Mouse (Mus musculus) forebrain, postnatal 0 days (tissue): ENCODE measurements around the gene Hspd1. TPM values are rescaled to one million over a fixed set of nuclear protein-coding genes. Genes with fewer than 3 reads are reported as not detected.

Source experiments
- ATAC-seq: fragments of 200-750 bp; cut with Nextera tagmentation; 2 replicates; pipeline ENCODE4 v1.8.0; 2017; ENCODE audit warnings: mild to moderate bottlenecking, moderate library complexity
- DNase-seq: peaks from one replicate; pipeline ENCODE4 v3.0.0-alpha.2; 2015
- H3K27ac ChIP-seq: fragments of 300-500 bp; sonication (generic); 2 replicates; pipeline ENCODE4 v1.5.1; 2014; ENCODE audit warnings: low read depth, mild to moderate bottlenecking, antibody characterized with exemption, low read length, moderate library complexity, mixed read lengths
- H3K27me3 ChIP-seq: fragments of 300-500 bp; sonication (generic); 2 replicates; pipeline ENCODE4 v1.6.1; 2014; ENCODE audit warnings: mild to moderate bottlenecking, low read length, mixed read lengths; ENCODE audit not compliant: insufficient read depth
- H3K36me3 ChIP-seq: fragments of 300-500 bp; sonication (generic); 2 replicates; pipeline ENCODE4 v1.6.1; 2014; ENCODE audit warnings: mild to moderate bottlenecking, moderate library complexity; ENCODE audit not compliant: insufficient read depth
- H3K4me1 ChIP-seq: fragments of 300-500 bp; sonication (generic); 2 replicates; pipeline ENCODE4 v1.6.1; 2014; ENCODE audit warnings: antibody characterized with exemption; ENCODE audit not compliant: insufficient read depth
- H3K4me2 ChIP-seq: fragments of 300-500 bp; sonication (generic); 2 replicates; pipeline ENCODE4 v1.6.1; 2014; ENCODE audit warnings: low read depth, mild to moderate bottlenecking, moderate library complexity
- H3K4me3 ChIP-seq: fragments of 300-500 bp; sonication (generic); 2 replicates; pipeline ENCODE4 v1.5.1; 2014; ENCODE audit warnings: low read depth, low read length, mixed read lengths
- H3K9ac ChIP-seq: fragments of 300-500 bp; sonication (generic); 2 replicates; pipeline ENCODE4 v1.6.1; 2014; ENCODE audit warnings: mild to moderate bottlenecking
- H3K9me3 ChIP-seq: fragments of 300-500 bp; sonication (generic); 2 replicates; pipeline ENCODE4 v1.6.1; 2016; ENCODE audit warnings: low read length
- CTCF ChIP-seq: sonication (generic); IDR thresholded peaks from 2 replicates; pipeline ENCODE4 v1.5.1; 2016; ENCODE audit warnings: antibody characterized with exemption, control low read depth, low read depth
- WGBS: fragments of 180-500 bp; shearing (Covaris S2); extraction: QIAGEN DNeasy Blood & Tissue Kit; methylation state at CpG from one replicate; pipeline ENCODE4 v1.1.7; 2014; 5-methylcytosine and 5-hydroxymethylcytosine counted together
- polyA plus RNA-seq: library from polyadenylated mRNA; unstranded; fragments of >200 nt; fragmentation: Nextera tagmentation; extraction: Ambion mirVana; gene quantifications from 2 replicates; pipeline ENCODE4 v1.2.1, GENCODE M21; 2015
- total RNA-seq: library from RNA; depleted of rRNA; stranded (reverse); fragments of >200 nt; gene quantifications from 2 replicates; pipeline ENCODE4 v1.2.3, GENCODE M21; 2014

Gene Hspd1
- total and polyA plus RNA-seq, 2 experiments from 2014 or later, result 162 to 238 TPM

DNA sequence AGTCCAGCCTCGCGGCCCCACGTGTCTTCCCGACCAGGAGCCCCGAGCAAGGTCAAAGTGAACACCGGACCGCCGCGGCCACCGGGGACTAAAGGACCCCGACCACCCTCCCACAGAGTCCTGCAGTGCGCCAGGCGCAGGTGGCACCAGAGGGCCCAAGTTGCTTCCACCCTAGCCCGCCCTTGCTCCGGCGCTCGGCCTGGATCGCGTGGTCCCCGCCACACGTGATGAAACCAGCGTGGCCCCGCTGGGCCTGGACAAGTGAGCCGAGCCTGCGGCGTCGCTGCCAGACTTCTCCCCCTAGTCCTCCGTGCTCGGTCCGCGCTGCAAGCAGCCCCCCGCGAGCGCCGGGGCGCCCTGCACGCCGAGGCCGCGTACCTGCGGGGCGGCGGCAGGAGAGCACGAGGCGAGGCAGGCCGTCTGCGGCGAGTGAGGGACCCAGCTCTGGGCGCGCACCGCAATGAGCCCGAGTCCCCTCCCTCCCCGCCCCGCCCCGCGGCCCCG, 590 bp downstream of the Hspd1 start:
- TF ChIP-seq CTCF, result no peak
- DNase-seq (no peak), ATAC-seq (peak; percentile 66)
- peak overlapping the region; percentile 72 for H3K4me2 ChIP-seq
- peak overlapping the region; percentile 77 for H3K4me3 ChIP-seq
- no peaks in the 10 kb centered on the region for H3K27me3 ChIP-seq
- H3K9me3 ChIP-seq, result no peaks in the 10 kb centered on the region
- peaks cover 8% of the 10 kb centered on the region; the same call in 1 of the 2 replicates for H3K4me1 ChIP-seq
- WGBS, result 1% methylated on average over 56 of the region's 57 CpGs
- peak overlapping the region; percentile 94 for H3K27ac ChIP-seq
- peaks cover 23% of the 10 kb centered on the region for H3K36me3 ChIP-seq
- peak overlapping the region; percentile 89 for H3K9ac ChIP-seq

GRCm38 (mm10) chr1:55086868-55087400, 1.1 kb downstream of the Hspd1 start:
- WGBS, result 1% methylated on average over 13 of the region's 13 CpGs
- Histone ChIP-seq H3K4me1 (peaks cover 8% of the 10 kb centered on the region; the same call in 1 of the 2 replicates), H3K4me3 (peak overlapping the region; percentile 77), H3K9ac (peak overlapping the region; percentile 89), H3K36me3 (peaks cover 26% of the 10 kb centered on the region), H3K27me3 (no peaks in the 10 kb centered on the region), H3K4me2 (peak overlapping the region; percentile 72), H3K9me3 (no peaks in the 10 kb centered on the region), H3K27ac (peak overlapping the region; percentile 94)
- DNase-seq, result no peak
- TF ChIP-seq CTCF, result no peak
- no peak for ATAC-seq

DNA sequence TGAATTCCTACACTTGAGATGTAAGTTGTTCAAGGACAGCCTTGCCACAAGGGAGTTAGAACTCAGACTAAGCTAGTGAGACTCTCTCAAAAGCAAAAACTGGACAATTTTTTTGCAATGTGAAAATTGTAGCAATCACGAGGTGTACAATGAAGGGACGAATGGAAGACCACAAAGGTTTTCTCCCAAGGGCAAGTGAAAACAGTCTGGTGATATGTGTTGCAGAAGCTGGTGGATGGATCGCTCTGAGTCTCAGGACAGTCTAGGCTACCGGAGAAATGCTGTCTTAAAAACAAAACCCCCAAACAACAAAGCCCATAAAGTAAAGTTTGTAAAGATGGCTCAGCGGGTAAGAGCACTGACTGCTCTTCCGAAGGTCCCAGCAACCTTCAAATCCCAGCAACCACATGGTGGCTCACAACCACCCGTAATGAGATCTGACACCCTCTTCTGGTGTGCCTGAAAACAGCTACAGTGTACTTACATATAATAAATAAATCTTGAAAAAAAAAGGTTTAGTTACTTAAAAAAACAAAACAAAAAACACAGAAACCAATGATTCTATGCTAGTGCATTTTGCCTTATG, 2.2 kb downstream of the Hspd1 start:
- peaks cover 8% of the 10 kb centered on the region; the same call in 1 of the 2 replicates for H3K4me1 ChIP-seq
- no peaks in the 10 kb centered on the region for H3K9me3 ChIP-seq
- 52% methylated on average over 7 of the region's 7 CpGs for WGBS
- peak overlapping the region; percentile 72 for H3K4me2 ChIP-seq
- 0 out of 2 replicates have a peak, but pooled peaks have one; percentile 11 for TF ChIP-seq CTCF
- no peak overlapping the region for H3K4me3 ChIP-seq
- H3K27ac ChIP-seq, result no peak overlapping the region
- no peaks in the 10 kb centered on the region for H3K27me3 ChIP-seq
- no peak overlapping the region for H3K9ac ChIP-seq
- ATAC-seq, result no peak
- peaks cover 27% of the 10 kb centered on the region for H3K36me3 ChIP-seq
- no peak for DNase-seq

- H3K4me2 ChIP-seq, result no peak overlapping the region
- H3K4me1 ChIP-seq, result peaks cover 8% of the 10 kb centered on the region; the same call in 1 of the 2 replicates
- peaks cover 46% of the 10 kb centered on the region for H3K36me3 ChIP-seq
- H3K9ac ChIP-seq, result no peak overlapping the region
- no peak for ATAC-seq
- H3K4me3 ChIP-seq, result no peak overlapping the region
- DNase-seq, result no peak
- no peaks in the 10 kb centered on the region for H3K9me3 ChIP-seq
- 80% methylated on average over 1 of the region's 1 CpGs for WGBS
- H3K27me3 ChIP-seq, result no peaks in the 10 kb centered on the region
- no peak overlapping the region for H3K27ac ChIP-seq
- TF ChIP-seq CTCF, result peak; percentile 38
These were observed 5.9 kb downstream of the Hspd1 start for GRCm38 (mm10) chr1:55082106-55082505.

DNA sequence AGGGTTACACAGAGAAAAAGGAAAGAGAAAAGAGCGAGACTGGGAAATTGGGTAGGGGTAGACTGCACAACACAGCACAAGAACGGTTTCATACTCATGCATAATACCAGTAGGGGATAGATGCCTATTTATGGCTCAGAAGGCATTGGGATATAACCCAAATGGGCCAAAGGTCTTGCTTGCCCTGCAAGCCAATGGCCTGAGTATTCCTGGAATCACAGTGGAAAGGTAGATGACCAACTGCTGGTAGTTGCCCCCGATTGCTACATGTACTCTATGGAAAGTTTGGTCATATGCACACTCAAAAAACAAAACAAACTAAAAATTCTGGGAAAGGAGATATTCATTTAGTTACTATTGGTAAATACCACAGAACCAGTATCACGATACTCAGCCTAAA, 8.4 kb downstream of the Hspd1 start:
- no peaks in the 10 kb centered on the region for H3K9me3 ChIP-seq
- H3K36me3 ChIP-seq, result peaks cover 52% of the 10 kb centered on the region

DNA sequence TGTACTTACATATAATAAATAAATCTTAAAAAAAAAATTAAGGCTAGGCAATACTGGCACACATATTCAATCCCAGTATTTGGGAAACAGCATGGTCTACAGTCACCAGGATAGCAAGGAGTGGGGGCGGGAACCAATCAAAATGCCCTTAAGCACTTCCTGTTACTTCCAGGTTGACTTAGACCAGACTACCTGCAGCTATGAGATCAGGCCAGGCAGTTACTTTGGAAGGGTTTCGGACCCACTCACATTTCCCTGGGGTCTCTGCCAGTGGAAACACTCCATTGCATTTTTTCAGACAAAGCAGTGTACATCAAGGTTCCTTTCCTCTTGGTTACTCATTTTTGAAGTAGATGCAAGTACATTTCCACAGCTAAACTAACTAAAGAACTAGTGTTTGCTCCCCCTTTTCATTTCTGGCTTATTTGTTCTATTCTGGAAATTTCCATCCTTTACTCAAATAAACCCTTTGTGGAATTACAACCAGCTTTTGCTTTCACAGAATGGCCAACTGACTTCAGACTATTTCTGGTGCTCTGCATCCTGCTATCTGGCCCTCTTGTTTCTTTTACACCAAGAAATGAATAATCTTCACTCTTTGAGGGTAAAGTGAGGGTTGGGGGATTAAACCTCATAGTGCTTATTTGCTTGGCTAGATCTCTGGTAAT, 11.1 kb downstream of the Hspd1 start:
- 90% methylated on average over 2 of the region's 2 CpGs for WGBS
- Histone ChIP-seq H3K27me3 (no peaks in the 10 kb centered on the region), H3K9me3 (no peaks in the 10 kb centered on the region), H3K4me3 (no peak overlapping the region), H3K27ac (no peak overlapping the region), H3K4me2 (no peak overlapping the region), H3K4me1 (no peaks in the 10 kb centered on the region), H3K9ac (no peak overlapping the region), H3K36me3 (peaks cover 46% of the 10 kb centered on the region)
- ATAC-seq (no peak), DNase-seq (no peak)
- TF ChIP-seq CTCF, result no peak

More for the DNA sequence above, 8.4 kb downstream of the Hspd1 start:
- 94% methylated on average over 4 of the region's 4 CpGs for WGBS
- Histone ChIP-seq H3K4me1 (no peaks in the 10 kb centered on the region), H3K27ac (no peak overlapping the region), H3K4me2 (no peak overlapping the region), H3K27me3 (no peaks in the 10 kb centered on the region), H3K9ac (no peak overlapping the region), H3K4me3 (no peak overlapping the region)
- no peak for TF ChIP-seq CTCF
- no peak for DNase-seq
- ATAC-seq, result no peak

- TF ChIP-seq CTCF, result no peak
- no peak overlapping the region for H3K27ac ChIP-seq
- no peak overlapping the region for H3K9ac ChIP-seq
- ATAC-seq, result no peak
- H3K4me2 ChIP-seq, result no peak overlapping the region
- H3K4me1 ChIP-seq, result no peaks in the 10 kb centered on the region
- H3K9me3 ChIP-seq, result no peaks in the 10 kb centered on the region
- H3K27me3 ChIP-seq, result no peaks in the 10 kb centered on the region
- no peak overlapping the region for H3K4me3 ChIP-seq
- H3K36me3 ChIP-seq, result peaks cover 47% of the 10 kb centered on the region
- no peak for DNase-seq
These were observed 11.7 kb downstream of the Hspd1 start for GRCm38 (mm10) chr1:55076395-55076743.
